Mouse (Mus musculus): ENCODE measurements around the gene Slco2b1. TPM values are rescaled to one million over a fixed set of nuclear protein-coding genes. Genes with fewer than 3 reads are reported as not detected.
"Not testable (repeated sequence)": the region's sequence is repeated elsewhere in the genome, so short reads cannot be mapped to it uniquely, and the experiment has no call there.

The Slco2b1 gene
- polyA plus RNA-seq, 1 experiment from 2014 or later = 3.8 TPM

DNA sequence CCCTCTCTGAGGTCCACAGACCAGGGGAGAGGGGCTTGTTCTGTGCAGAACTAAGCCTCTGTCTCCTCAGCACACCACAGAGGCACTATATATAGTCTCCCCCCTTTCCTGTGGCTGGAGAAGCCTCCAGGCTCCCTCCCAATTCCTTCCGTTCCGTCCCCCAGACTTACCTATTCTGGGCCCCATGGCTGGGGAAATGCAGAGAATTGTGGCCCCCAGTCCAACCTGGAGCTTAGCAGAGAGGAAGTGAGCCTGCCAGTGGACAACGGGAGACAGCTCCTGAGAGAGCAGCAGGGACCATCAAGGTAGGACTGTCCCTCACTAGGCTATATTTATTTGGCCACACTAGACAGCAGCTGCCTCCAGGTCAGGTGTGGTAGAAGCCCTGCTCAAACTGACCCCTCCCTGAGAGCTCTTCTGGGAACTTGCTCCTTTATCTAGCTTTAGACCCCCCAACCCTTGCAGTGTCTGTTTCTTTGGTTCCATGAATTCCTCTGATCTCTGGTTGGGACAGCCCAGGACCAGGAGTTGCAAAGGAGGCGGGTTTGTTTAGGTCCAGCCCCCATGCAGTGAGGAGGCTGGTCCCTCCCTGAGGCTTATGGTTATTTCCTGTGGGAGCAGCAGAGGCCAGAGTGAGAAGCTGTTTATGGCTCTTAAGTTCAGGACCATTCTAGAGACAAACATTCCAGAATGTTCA, 4.7 kb downstream of the Slco2b1 start:
- H3K4me1 ChIP-seq = peaks cover 13% of the 10 kb centered on the region
- H3K4me3 ChIP-seq = no peak overlapping the region
- ATAC-seq (ENCODE audit: low FRiP score) = no peak
- peak overlapping the region; percentile 23; the same call in 1 of the 2 replicates for H3K27ac ChIP-seq
- no peaks in the 10 kb centered on the region for H3K9me3 ChIP-seq (replicated peaks)
- no peak overlapping the region for H3K9ac ChIP-seq
- H3K36me3 ChIP-seq = no peaks in the 10 kb centered on the region
- H3K4me2 ChIP-seq (replicated peaks) = no peak overlapping the region
- no peaks in the 10 kb centered on the region for H3K27me3 ChIP-seq
- WGBS = 72% methylated on average over 4 of the region's 4 CpGs

DNA sequence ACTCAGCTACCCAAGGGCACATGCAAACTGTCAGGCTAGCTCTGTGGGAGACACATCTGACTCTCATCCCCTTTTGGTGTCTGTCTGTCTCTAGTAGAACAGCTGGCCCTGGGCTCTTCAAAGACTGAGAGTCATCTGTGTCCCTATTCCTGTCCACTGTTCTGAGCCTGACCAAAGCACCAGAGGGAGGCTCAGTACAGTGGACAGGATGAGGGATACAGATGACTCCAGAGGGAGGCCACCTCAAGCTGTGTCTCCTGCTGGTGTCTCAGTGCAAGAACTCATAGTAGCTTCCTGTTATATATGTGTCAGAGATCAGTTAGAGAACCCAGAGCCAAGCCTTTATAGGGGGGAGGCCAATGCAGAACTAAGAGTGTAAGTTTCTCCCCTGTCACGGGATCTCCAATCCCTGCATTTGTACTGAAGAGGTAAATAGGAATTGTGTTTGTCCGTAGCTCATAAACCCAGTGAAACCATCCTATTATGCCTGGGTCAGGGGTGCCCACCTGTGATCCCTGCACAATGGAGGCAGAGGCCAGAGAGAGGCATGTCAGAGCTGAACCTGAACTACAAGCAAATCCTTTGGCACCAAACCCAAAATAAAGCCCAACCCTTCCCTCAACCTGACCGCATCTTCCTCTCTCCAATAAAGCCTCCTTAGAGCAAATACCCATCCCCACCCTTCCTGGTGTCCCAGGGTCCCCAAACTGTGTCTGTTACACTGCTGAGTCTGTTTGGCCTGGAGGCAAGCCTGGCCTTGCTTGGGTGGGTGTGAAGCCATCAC, 6.2 kb downstream of the Slco2b1 start:
- WGBS = 85% methylated on average over 3 of the region's 3 CpGs
- Histone ChIP-seq H3K4me2 (replicated peaks) (no peak overlapping the region), H3K4me1 (peaks cover 13% of the 10 kb centered on the region), H3K27me3 (no peaks in the 10 kb centered on the region), H3K36me3 (no peaks in the 10 kb centered on the region), H3K9ac (no peak overlapping the region), H3K9me3 (replicated peaks) (no peaks in the 10 kb centered on the region), H3K4me3 (no peak overlapping the region), H3K27ac (no peak overlapping the region)
- no peak for ATAC-seq (ENCODE audit: low FRiP score)

DNA sequence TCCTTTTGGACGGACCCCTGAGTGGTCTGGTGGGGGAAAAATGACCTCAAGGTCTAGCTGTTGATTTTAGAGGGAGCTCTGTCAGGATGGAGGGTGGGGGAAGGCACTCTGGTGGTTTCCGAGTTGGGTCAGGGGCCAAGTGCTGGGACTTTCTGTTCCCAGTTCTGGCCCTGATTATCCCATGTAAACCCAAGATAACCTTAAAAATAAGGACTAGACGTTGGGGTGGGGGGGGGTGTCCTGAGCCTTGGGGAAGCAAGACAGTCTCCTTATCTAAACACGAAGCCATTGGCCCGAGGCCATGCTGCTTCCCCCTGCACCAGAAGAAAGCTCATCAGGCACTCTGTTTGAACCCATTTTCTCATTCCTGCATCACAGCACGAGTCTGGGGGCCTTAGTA, 8.9 kb downstream of the Slco2b1 start:
- no peaks in the 10 kb centered on the region for H3K9me3 ChIP-seq (replicated peaks)
- H3K9ac ChIP-seq = no peak overlapping the region
- 33% methylated on average over 6 of the region's 6 CpGs for WGBS
- no peak for ATAC-seq (ENCODE audit: low FRiP score)
- no peaks in the 10 kb centered on the region for H3K27me3 ChIP-seq
- H3K4me2 ChIP-seq (replicated peaks) = no peak overlapping the region
- no peak overlapping the region for H3K27ac ChIP-seq
- H3K4me3 ChIP-seq = no peak overlapping the region
- H3K36me3 ChIP-seq = no peaks in the 10 kb centered on the region
- H3K4me1 ChIP-seq = peaks cover 9% of the 10 kb centered on the region

DNA sequence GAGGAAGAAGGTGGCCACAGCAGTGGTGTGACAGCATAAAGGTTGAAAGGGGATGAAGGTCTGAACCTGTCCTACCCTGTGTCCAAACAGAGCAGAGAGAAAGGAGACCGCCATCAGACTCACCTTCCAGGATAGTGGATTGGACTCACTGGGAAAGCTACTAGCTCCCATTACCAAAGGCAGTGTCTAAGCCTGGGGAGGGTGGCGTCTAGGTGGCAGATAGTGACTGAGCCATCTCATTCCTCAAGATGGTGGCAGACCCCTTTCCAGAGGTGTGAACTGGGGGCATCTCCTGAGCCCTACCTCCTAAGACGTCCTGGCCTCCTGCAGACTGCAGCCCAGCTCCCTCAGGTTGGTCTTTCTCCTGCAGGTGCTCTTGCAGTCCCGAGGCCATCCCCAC, 10.5 kb downstream of the Slco2b1 start:
- no peak overlapping the region for H3K27ac ChIP-seq
- H3K4me1 ChIP-seq = peaks cover 3% of the 10 kb centered on the region; the same call in 1 of the 2 replicates
- no peaks in the 10 kb centered on the region for H3K36me3 ChIP-seq
- H3K27me3 ChIP-seq = no peaks in the 10 kb centered on the region
- no peaks in the 10 kb centered on the region for H3K9me3 ChIP-seq (replicated peaks)
- no peak for ATAC-seq (ENCODE audit: low FRiP score)
- H3K9ac ChIP-seq = no peak overlapping the region
- 84% methylated on average over 4 of the region's 4 CpGs for WGBS
- no peak overlapping the region for H3K4me3 ChIP-seq
- H3K4me2 ChIP-seq (replicated peaks) = no peak overlapping the region

DNA sequence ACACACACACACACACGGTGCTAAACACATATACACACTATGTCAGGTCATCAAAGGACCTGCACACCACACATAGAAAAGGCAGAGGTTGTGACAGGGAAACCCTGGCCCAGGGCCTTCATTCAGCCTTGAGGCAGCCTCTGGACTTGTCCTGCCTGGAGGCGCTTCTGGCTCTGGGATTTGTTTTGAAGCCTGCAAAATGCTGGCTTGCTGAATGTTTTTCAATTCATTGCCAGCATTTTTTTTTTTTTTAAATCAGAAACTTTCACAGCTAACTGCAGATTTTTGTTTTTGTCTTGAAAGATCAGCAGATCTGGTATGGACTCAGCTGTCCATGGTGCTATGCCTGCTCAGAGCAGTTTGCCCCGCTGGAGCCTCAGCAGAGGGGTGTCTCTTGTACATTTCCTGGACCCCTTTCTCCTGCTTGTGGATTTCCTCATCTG, 11.4 kb downstream of the Slco2b1 start:
- Histone ChIP-seq H3K27ac (peak overlapping the region; percentile 30; the same call in 1 of the 2 replicates), H3K27me3 (no peaks in the 10 kb centered on the region), H3K4me2 (replicated peaks) (no peak overlapping the region), H3K4me1 (peaks cover 3% of the 10 kb centered on the region; the same call in 1 of the 2 replicates), H3K9me3 (replicated peaks) (no peaks in the 10 kb centered on the region), H3K9ac (no peak overlapping the region), H3K4me3 (no peak overlapping the region), H3K36me3 (no peaks in the 10 kb centered on the region)
- WGBS = 71% methylated on average over 3 of the region's 3 CpGs
- no peak for ATAC-seq (ENCODE audit: low FRiP score)

DNA sequence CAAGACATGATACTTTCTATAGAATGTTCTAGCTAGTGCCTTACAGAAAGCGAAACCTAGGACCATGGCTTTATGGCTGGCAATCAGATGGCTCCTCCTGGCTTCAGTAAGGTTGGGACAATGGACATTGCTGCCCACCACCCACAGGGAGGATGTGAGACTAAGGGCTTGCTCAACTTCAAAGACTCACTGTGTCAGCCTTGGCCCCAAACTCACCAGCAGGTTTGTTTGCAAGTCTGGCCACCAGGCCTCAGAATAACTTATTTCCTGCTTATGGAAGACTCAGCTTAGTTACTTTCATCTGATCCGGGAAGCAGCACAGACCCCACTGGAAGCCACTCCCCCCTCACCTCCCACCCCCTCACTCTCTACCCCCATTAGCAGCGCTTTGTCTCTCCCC, 12.0 kb downstream of the Slco2b1 start:
- H3K27me3 ChIP-seq = no peaks in the 10 kb centered on the region
- 67% methylated on average over 3 of the region's 3 CpGs for WGBS
- no peak overlapping the region for H3K4me3 ChIP-seq
- H3K4me2 ChIP-seq (replicated peaks) = no peak overlapping the region
- peaks cover 3% of the 10 kb centered on the region; the same call in 1 of the 2 replicates for H3K4me1 ChIP-seq
- no peaks in the 10 kb centered on the region for H3K9me3 ChIP-seq (replicated peaks)
- H3K27ac ChIP-seq = no peak overlapping the region
- no peaks in the 10 kb centered on the region for H3K36me3 ChIP-seq
- no peak for ATAC-seq (ENCODE audit: low FRiP score)
- no peak overlapping the region for H3K9ac ChIP-seq

DNA sequence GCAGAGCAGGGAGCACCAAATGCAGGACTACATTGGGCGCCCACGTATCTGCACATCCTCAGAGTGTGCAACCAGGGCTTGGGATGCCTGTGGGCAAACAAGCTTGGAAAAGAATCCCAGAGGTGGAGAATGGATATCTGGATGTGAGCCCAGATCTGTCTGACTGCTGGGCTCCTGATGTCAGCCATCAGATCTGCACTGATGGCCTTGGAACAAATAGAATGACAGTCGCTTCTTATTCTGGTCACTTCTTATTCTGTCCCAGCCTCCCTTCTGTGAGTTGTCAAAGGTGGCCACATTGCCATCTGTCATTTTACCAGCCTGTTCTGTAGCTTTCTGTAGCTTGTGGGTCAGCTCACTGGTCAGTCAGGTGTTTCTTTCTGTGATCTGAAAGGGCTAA, 12.6 kb downstream of the Slco2b1 start:
- WGBS = 89% methylated on average over 3 of the region's 3 CpGs
- Histone ChIP-seq H3K9ac (no peak overlapping the region), H3K27ac (no peak overlapping the region), H3K36me3 (no peaks in the 10 kb centered on the region), H3K4me3 (no peak overlapping the region), H3K27me3 (no peaks in the 10 kb centered on the region), H3K9me3 (replicated peaks) (no peaks in the 10 kb centered on the region), H3K4me1 (peaks cover 3% of the 10 kb centered on the region; the same call in 1 of the 2 replicates), H3K4me2 (replicated peaks) (no peak overlapping the region)
- ATAC-seq (ENCODE audit: low FRiP score) = no peak

DNA sequence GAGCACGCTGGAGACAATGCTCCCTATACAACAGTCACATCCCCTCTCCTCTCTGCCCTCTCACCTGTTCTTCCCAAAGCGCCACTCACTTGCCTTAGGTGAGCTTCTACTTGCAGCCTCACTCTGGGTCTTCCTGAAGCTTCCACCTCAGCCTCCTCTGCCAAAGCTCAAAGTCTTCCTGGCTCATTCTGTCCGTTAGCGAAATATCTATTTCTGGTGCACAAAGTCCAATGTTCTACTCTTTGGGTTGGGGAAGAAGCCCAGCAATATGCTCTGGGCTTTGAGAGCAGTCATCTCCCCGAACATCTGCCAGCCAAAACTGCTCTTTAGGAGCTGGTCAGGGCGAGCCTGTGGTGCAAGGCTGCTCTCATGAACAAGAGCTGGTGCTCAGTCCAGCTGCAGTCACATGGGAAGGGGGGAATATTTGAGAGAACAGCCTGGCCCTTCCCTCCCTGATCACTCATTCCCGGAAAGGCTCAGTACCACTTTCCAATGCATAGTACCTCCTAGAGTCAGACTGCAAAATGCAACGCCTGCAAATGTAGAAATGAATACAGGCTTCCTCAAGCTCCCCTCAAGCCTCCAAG, 15.6 kb downstream of the Slco2b1 start:
- H3K4me2 ChIP-seq (replicated peaks) = no peak overlapping the region
- ATAC-seq (ENCODE audit: low FRiP score) = no peak
- WGBS = 85% methylated on average over 8 of the region's 8 CpGs
- H3K27me3 ChIP-seq = no peaks in the 10 kb centered on the region
- H3K4me3 ChIP-seq = no peak overlapping the region
- H3K27ac ChIP-seq = no peak overlapping the region
- no peaks in the 10 kb centered on the region for H3K9me3 ChIP-seq (replicated peaks)
- H3K9ac ChIP-seq = no peak overlapping the region
- H3K4me1 ChIP-seq = peaks cover 4% of the 10 kb centered on the region; the same call in 1 of the 2 replicates
- no peaks in the 10 kb centered on the region for H3K36me3 ChIP-seq

DNA sequence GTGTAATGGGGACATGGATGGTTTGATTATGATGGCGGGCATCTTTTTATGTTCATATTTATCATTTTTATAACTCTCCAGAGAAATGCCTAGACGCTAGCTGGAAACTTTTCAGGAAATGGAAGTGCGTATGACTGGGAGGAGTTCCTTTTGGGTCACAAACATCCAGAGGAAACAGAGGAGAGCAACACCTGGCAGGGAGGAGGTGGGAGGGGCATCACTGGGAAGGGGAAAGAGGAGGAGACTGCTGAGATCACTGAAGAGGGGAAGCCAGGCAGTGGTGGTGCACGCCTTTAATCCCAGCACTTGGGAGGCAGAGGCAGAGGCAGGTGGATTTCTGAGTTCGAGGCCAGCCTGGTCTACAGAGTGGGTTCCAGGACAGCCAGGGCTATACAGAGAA, 16.7 kb downstream of the Slco2b1 start:
- not testable (repeated sequence) for ATAC-seq (ENCODE audit: low FRiP score); H3K4me3 ChIP-seq; H3K9me3 ChIP-seq (replicated peaks); H3K9ac ChIP-seq; H3K36me3 ChIP-seq; H3K27me3 ChIP-seq; H3K4me1 ChIP-seq; H3K4me2 ChIP-seq (replicated peaks); H3K27ac ChIP-seq
- WGBS = 81% methylated on average over 5 of the region's 5 CpGs

DNA sequence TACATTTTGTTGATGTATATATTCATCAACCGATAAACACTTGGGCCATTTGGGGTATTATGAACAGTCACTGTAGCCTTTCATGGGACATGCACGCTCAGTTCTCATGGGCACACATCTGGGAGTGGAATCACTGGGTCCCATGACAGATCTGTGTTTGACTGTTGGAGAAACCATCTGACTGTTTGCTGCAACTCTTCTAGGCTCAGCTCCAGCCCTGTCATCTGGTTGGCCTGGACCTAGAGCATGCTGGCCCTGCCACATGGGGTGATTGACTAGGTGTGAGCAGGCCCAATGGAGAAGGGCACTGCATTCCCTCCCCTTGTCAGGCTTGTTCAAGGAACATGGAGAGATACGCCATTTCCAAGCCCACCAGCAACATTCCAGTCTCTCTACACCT, 17.2 kb downstream of the Slco2b1 start:
- no peak overlapping the region for H3K4me2 ChIP-seq (replicated peaks)
- no peak overlapping the region for H3K9ac ChIP-seq
- H3K36me3 ChIP-seq = no peaks in the 10 kb centered on the region
- no peak overlapping the region for H3K27ac ChIP-seq
- H3K4me1 ChIP-seq = peaks cover 4% of the 10 kb centered on the region; the same call in 1 of the 2 replicates
- H3K9me3 ChIP-seq (replicated peaks) = no peaks in the 10 kb centered on the region
- 93% methylated on average over 3 of the region's 3 CpGs for WGBS
- H3K4me3 ChIP-seq = no peak overlapping the region
- no peak for ATAC-seq (ENCODE audit: low FRiP score)
- no peaks in the 10 kb centered on the region for H3K27me3 ChIP-seq

DNA sequence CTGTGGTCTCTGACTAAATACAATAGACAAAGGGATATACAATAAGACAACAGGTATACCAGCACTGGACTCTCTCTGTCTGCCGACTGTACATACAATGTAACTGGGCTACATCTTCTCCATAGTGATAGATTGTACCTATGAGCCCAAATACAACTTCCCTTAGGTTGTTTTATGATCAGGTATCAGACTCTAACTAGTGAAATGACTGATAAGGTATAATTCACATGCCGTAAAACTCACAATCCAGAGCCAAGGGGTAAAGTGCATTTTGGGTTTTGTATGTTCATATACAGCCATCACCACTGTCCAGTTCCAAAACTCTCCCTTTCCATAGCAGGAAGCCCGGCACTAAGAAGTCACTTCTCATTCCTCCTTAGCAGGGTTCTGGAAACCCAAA, 17.8 kb downstream of the Slco2b1 start:
- Histone ChIP-seq H3K4me3 (no peak overlapping the region), H3K9me3 (replicated peaks) (no peaks in the 10 kb centered on the region), H3K36me3 (no peaks in the 10 kb centered on the region), H3K27ac (no peak overlapping the region), H3K4me2 (replicated peaks) (no peak overlapping the region), H3K4me1 (peaks cover 4% of the 10 kb centered on the region; the same call in 1 of the 2 replicates), H3K27me3 (no peaks in the 10 kb centered on the region), H3K9ac (no peak overlapping the region)
- no peak for ATAC-seq (ENCODE audit: low FRiP score)
- 91% methylated on average over 3 of the region's 3 CpGs for WGBS

DNA sequence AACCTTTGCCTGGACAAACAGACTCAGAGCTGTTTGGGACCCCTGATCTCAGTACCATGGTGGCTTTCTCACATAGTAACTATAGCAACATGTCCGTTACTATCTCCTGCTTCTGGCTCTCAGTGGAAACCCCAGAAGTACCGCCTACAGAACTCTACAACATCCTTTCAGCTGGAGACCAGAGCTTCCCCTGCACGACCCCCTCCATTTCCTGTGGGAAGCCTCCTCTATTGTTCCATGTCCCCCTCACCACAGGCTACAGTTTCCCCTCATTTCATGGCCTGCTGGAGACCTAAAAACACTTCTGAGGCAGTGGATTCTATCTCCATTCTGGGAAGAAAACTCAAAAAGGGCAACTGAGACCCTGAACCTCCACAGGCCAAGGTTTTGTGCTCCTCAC, 18.7 kb downstream of the Slco2b1 start:
- Histone ChIP-seq H3K9me3 (replicated peaks) (no peaks in the 10 kb centered on the region), H3K36me3 (no peaks in the 10 kb centered on the region), H3K27me3 (no peaks in the 10 kb centered on the region), H3K9ac (no peak overlapping the region), H3K4me2 (replicated peaks) (no peak overlapping the region), H3K27ac (no peak overlapping the region), H3K4me3 (no peak overlapping the region), H3K4me1 (peaks cover 4% of the 10 kb centered on the region; the same call in 1 of the 2 replicates)
- WGBS = 23% methylated on average over 3 of the region's 3 CpGs
- no peak for ATAC-seq (ENCODE audit: low FRiP score)
